Mouse (Mus musculus) C2C12 (cell line): Measurements from ENCODE around the gene Sbf2.

Source experiments
- CTCF ChIP-seq: IDR thresholded peaks from one replicate; pipeline ENCODE4 v1.5.1; 2011; ENCODE audit not compliant: control insufficient read depth, insufficient read depth, insufficient read length
- MYOD1 ChIP-seq: IDR thresholded peaks from one replicate; pipeline ENCODE4 v1.6.1; 2011; ENCODE audit warnings: low read depth; ENCODE audit not compliant: control insufficient read depth, insufficient read length
- MYOG ChIP-seq: IDR thresholded peaks from one replicate; pipeline ENCODE4 v1.6.1; 2011; ENCODE audit not compliant: control insufficient read depth, insufficient read length; ENCODE audit errors: extremely low read depth

DNA sequence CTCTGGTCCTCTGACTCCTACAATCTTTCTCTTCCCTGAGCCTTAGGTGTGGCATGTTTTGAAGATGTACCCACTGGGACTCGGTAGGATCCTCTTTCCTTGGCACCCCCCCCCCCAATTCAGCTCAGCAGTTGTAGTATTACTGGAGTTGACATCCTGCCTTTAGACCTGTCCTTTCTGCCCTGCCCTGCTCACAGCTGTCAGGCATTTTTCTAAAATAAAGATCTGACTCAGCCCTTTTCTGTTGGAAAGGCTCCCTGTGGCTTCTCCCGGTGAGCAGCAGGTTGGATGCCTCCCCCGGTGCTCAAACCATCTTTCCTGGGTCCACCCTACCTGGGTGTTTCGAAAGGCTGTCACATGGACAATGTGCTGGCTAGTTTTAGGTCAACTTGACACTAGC is 325.1 kb downstream of the Sbf2 start:
- TF ChIP-seq CTCF (no peak), MYOD1 (no peak), MYOG (no peak)
